Mouse (Mus musculus) kidney, embryonic 14.5 days (tissue): ENCODE results near the gene 1700001F09Rik. TPM values are rescaled to one million over a fixed set of nuclear protein-coding genes. Genes with fewer than 3 reads are reported as not detected.
"Not testable (repeated sequence)": the region's sequence is repeated elsewhere in the genome, so short reads cannot be mapped to it uniquely, and the experiment has no call there.

Experiments
- ATAC-seq: fragments of 200-750 bp; cut with Nextera tagmentation; 2 replicates; pipeline ENCODE4 v1.8.0; 2017; ENCODE audit warnings: moderate number of reproducible peaks, mild to moderate bottlenecking, moderate TSS enrichment, moderate library complexity; ENCODE audit not compliant: low FRiP score, low TSS enrichment
- H3K27ac ChIP-seq: fragments of 300-500 bp; sonication (generic); 2 replicates; pipeline ENCODE4 v1.5.1; 2014; ENCODE audit warnings: low read depth, mild to moderate bottlenecking, low read length, moderate library complexity, mixed read lengths
- H3K27me3 ChIP-seq: fragments of 300-500 bp; sonication (generic); 2 replicates; pipeline ENCODE4 v1.6.1; 2014; ENCODE audit warnings: mild to moderate bottlenecking, low read length; ENCODE audit not compliant: control insufficient read depth, insufficient read depth
- H3K36me3 ChIP-seq: fragments of 300-500 bp; sonication (generic); 2 replicates; pipeline ENCODE4 v1.6.1; 2014; ENCODE audit warnings: low read length, mixed read lengths; ENCODE audit not compliant: control insufficient read depth, insufficient read depth
- H3K4me1 ChIP-seq: fragments of 300-500 bp; sonication (generic); 2 replicates; pipeline ENCODE4 v1.6.1; 2014; ENCODE audit warnings: low read length, mixed read lengths; ENCODE audit not compliant: control insufficient read depth, insufficient read depth
- H3K4me2 ChIP-seq: fragments of 300-500 bp; sonication (generic); replicated peaks from 2 replicates; pipeline ENCODE4 v1.6.1; 2014; ENCODE audit warnings: low read depth, mild to moderate bottlenecking, low read length
- H3K4me3 ChIP-seq: fragments of 300-500 bp; sonication (generic); 2 replicates; pipeline ENCODE4 v1.5.1; 2014; ENCODE audit warnings: mild to moderate bottlenecking, low read length
- H3K9ac ChIP-seq: fragments of 300-500 bp; sonication (generic); 2 replicates; pipeline ENCODE4 v1.6.1; 2014; ENCODE audit warnings: low read depth, mild to moderate bottlenecking, low read length, moderate library complexity
- H3K9me3 ChIP-seq: fragments of 300-500 bp; sonication (generic); 2 replicates; pipeline ENCODE4 v1.6.1; 2016; ENCODE audit warnings: low read length; ENCODE audit not compliant: control insufficient read depth
- WGBS: fragments of 180-500 bp; shearing (Covaris S2); extraction: QIAGEN DNeasy Blood & Tissue Kit; methylation state at CpG from one replicate; pipeline ENCODE4 v1.1.7; 2014; 5-methylcytosine and 5-hydroxymethylcytosine counted together
- polyA plus RNA-seq: library from polyadenylated mRNA; unstranded; fragments of >200 nt; fragmentation: Nextera tagmentation; extraction: Ambion mirVana; gene quantifications from 2 replicates; pipeline ENCODE4 v1.2.1, GENCODE M21; 2014

Gene 1700001F09Rik
- polyA plus RNA-seq, result not detected in 2 replicates

GRCm38 (mm10) chr14:43347711-43348110, at the start of gene 1700001F09Rik:
Gene 1700001F09Rik, minus strand, starts transcription at chr14:43347811.
- not testable (repeated sequence) for H3K4me2 ChIP-seq, H3K4me3 ChIP-seq, H3K36me3 ChIP-seq, H3K9ac ChIP-seq, ATAC-seq, H3K27me3 ChIP-seq, H3K4me1 ChIP-seq, H3K9me3 ChIP-seq, H3K27ac ChIP-seq

GRCm38 (mm10) chr14:43361713-43362112, 14.1 kb upstream of the 1700001F09Rik start:
- 85% methylated on average over 11 of the region's 11 CpGs for WGBS

GRCm38 (mm10) chr14:43359246-43359645, 11.6 kb upstream of the 1700001F09Rik start:
- not testable (repeated sequence) for H3K27ac ChIP-seq, ATAC-seq, H3K4me3 ChIP-seq, H3K4me1 ChIP-seq, H3K9me3 ChIP-seq, H3K9ac ChIP-seq, H3K36me3 ChIP-seq, H3K27me3 ChIP-seq, H3K4me2 ChIP-seq
- WGBS, result 88% methylated on average over 1 of the region's 1 CpGs

More at GRCm38 (mm10) chr14:43361713-43362112, 14.1 kb upstream of the 1700001F09Rik start:
- ATAC-seq, H3K27me3 ChIP-seq, H3K27ac ChIP-seq, H3K4me1 ChIP-seq, H3K9ac ChIP-seq, H3K36me3 ChIP-seq, H3K9me3 ChIP-seq, H3K4me2 ChIP-seq, H3K4me3 ChIP-seq: not testable (repeated sequence)

GRCm38 (mm10) chr14:43357496-43357895, 9.9 kb upstream of the 1700001F09Rik start:
- H3K9ac ChIP-seq, H3K27ac ChIP-seq: not testable (repeated sequence)

GRCm38 (mm10) chr14:43352944-43353343, 5.3 kb upstream of the 1700001F09Rik start:
- not testable (repeated sequence) for ATAC-seq

More at GRCm38 (mm10) chr14:43357496-43357895, 9.9 kb upstream of the 1700001F09Rik start:
- H3K4me1 ChIP-seq, H3K4me2 ChIP-seq, H3K27me3 ChIP-seq, H3K36me3 ChIP-seq, H3K9me3 ChIP-seq, H3K4me3 ChIP-seq, ATAC-seq: not testable (repeated sequence)

GRCm38 (mm10) chr14:43337646-43338045, 10.0 kb downstream of the 1700001F09Rik start:
- not testable (repeated sequence) for H3K9me3 ChIP-seq, H3K27me3 ChIP-seq, H3K4me2 ChIP-seq, H3K9ac ChIP-seq, H3K4me1 ChIP-seq, H3K36me3 ChIP-seq, H3K4me3 ChIP-seq, H3K27ac ChIP-seq, ATAC-seq
- 76% methylated on average over 1 of the region's 1 CpGs for WGBS

More at GRCm38 (mm10) chr14:43352944-43353343, 5.3 kb upstream of the 1700001F09Rik start:
- 94% methylated on average over 2 of the region's 2 CpGs for WGBS
- not testable (repeated sequence) for H3K9ac ChIP-seq, H3K4me1 ChIP-seq, H3K27ac ChIP-seq, H3K9me3 ChIP-seq, H3K4me3 ChIP-seq, H3K4me2 ChIP-seq, H3K27me3 ChIP-seq, H3K36me3 ChIP-seq

GRCm38 (mm10) chr14:43331362-43331880, 16.2 kb downstream of the 1700001F09Rik start:
- not testable (repeated sequence) for H3K4me2 ChIP-seq, ATAC-seq, H3K27me3 ChIP-seq, H3K9me3 ChIP-seq, H3K4me3 ChIP-seq, H3K27ac ChIP-seq, H3K4me1 ChIP-seq, H3K9ac ChIP-seq, H3K36me3 ChIP-seq
- WGBS, result 94% methylated on average over 9 of the region's 11 CpGs

GRCm38 (mm10) chr14:43328603-43329002, 19.0 kb downstream of the 1700001F09Rik start:
- H3K27ac ChIP-seq, H3K27me3 ChIP-seq, H3K9me3 ChIP-seq, H3K4me2 ChIP-seq, H3K4me1 ChIP-seq, H3K36me3 ChIP-seq, ATAC-seq, H3K9ac ChIP-seq, H3K4me3 ChIP-seq: not testable (repeated sequence)
- WGBS, result 76% methylated on average over 2 of the region's 2 CpGs

- H3K27ac ChIP-seq, ATAC-seq, H3K9ac ChIP-seq, H3K27me3 ChIP-seq, H3K36me3 ChIP-seq, H3K9me3 ChIP-seq, H3K4me2 ChIP-seq, H3K4me1 ChIP-seq, H3K4me3 ChIP-seq: not testable (repeated sequence)
Observed at GRCm38 (mm10) chr14:43319516-43319915, 28.1 kb downstream of the 1700001F09Rik start.
